In genomic region chr1:89848356-89849039, GRCm38 (mm10) we compare ENCODE assay signal across 11 mouse cellular contexts.
DNase-seq lines count a peak whose midpoint lies in the region; ATAC-seq and TF ChIP-seq lines count a peak whose summit lies in the region.
"Had no signal": no experiment of that assay in that cellular context is flagged by ENCODE, and none has a peak within 500 bp of the region (broad histone marks: within the 10 kb centered on the region; RNA-seq: fewer than 3 reads in every experiment).

No protein-coding gene starts in this region.

- no peak overlapping the region for H3K9ac ChIP-seq in kidney, embryonic 16.5 days (replicated peaks; ENCODE audit: low read length)
- H3K9ac ChIP-seq in forebrain, postnatal 0 days = no peak overlapping the region; the same call in 1 of the 2 replicates
- H3K9ac ChIP-seq in limb, embryonic 13.5 days = no peak overlapping the region
- H3K9ac ChIP-seq in heart, embryonic 11.5 days (ENCODE audit: low read depth, low read length) = no peak overlapping the region
- H3K9ac ChIP-seq: liver, embryonic 12.5 days had no signal

- H3K4me2 ChIP-seq in kidney, embryonic 16.5 days (replicated peaks; ENCODE audit: low read depth, low read length) = no peak overlapping the region
- H3K4me2 ChIP-seq in forebrain, postnatal 0 days (ENCODE audit: low read depth) = peak overlapping the region; percentile 20; the same call in 1 of the 2 replicates
- peak overlapping the region; percentile 55 for H3K4me2 ChIP-seq in limb, embryonic 13.5 days (replicated peaks)
- no peak overlapping the region for H3K4me2 ChIP-seq in heart, embryonic 11.5 days
- H3K4me2 ChIP-seq: liver, embryonic 12.5 days had no signal

- 0 out of 2 replicates have a peak, but pooled peaks have one; percentile 59 for ATAC-seq in kidney, embryonic 16.5 days (ENCODE audit: low FRiP score, low TSS enrichment)
- 0 out of 2 replicates have a peak, but pooled peaks have one; percentile 4 for ATAC-seq in forebrain, postnatal 0 days
- no peak for ATAC-seq in limb, embryonic 13.5 days (ENCODE audit: low FRiP score, low read depth)
- ATAC-seq in heart, embryonic 11.5 days (replicated peaks; ENCODE audit: insufficient number of reproducible peaks, low FRiP score, low TSS enrichment) = no peak
- ATAC-seq in inflammation-experienced regulatory T-cells, adult 6 months = no peak
- ATAC-seq: liver, embryonic 12.5 days had no signal

- H3K27ac ChIP-seq in kidney, embryonic 16.5 days (ENCODE audit: low read length) = no peak overlapping the region
- no peak overlapping the region for H3K27ac ChIP-seq in forebrain, postnatal 0 days (ENCODE audit: low read depth, low read length)
- no peak overlapping the region for H3K27ac ChIP-seq in limb, embryonic 13.5 days
- no peak overlapping the region for H3K27ac ChIP-seq in heart, embryonic 11.5 days (ENCODE audit: low read depth, low read length)
- H3K27ac ChIP-seq: liver, embryonic 12.5 days had no signal

- H3K4me3 ChIP-seq in kidney, embryonic 16.5 days (ENCODE audit: low read length) = no peak overlapping the region
- H3K4me3 ChIP-seq in forebrain, postnatal 0 days (ENCODE audit: low read depth, low read length) = no peak overlapping the region
- H3K4me3 ChIP-seq in limb, embryonic 13.5 days = peak overlapping the region; percentile 15; the same call in 1 of the 2 replicates
- no peak overlapping the region for H3K4me3 ChIP-seq in heart, embryonic 11.5 days (ENCODE audit: low read depth, low read length)
- H3K4me3 ChIP-seq: liver, embryonic 12.5 days had no signal

- peaks cover 16% of the 10 kb centered on the region for H3K4me1 ChIP-seq in kidney, embryonic 16.5 days (ENCODE audit: insufficient read depth, low read length)
- peaks cover 26% of the 10 kb centered on the region for H3K4me1 ChIP-seq in forebrain, postnatal 0 days (ENCODE audit: insufficient read depth)
- H3K4me1 ChIP-seq in limb, embryonic 13.5 days = peaks cover 58% of the 10 kb centered on the region
- no peaks in the 10 kb centered on the region for H3K4me1 ChIP-seq in heart, embryonic 11.5 days (ENCODE audit: control insufficient read depth, insufficient read depth, low read length)

- peaks cover 11% of the 10 kb centered on the region for H3K27me3 ChIP-seq in kidney, embryonic 16.5 days (ENCODE audit: insufficient read depth, low read length)
- no peaks in the 10 kb centered on the region for H3K27me3 ChIP-seq in forebrain, postnatal 0 days (ENCODE audit: insufficient read depth, low read length)
- H3K27me3 ChIP-seq in limb, embryonic 13.5 days = peaks cover 43% of the 10 kb centered on the region
- no peaks in the 10 kb centered on the region for H3K27me3 ChIP-seq in heart, embryonic 11.5 days (ENCODE audit: control insufficient read depth, insufficient read depth, low read length)
- H3K27me3 ChIP-seq: liver, embryonic 12.5 days had no signal

- no peaks in the 10 kb centered on the region for H3K36me3 ChIP-seq in kidney, embryonic 16.5 days (ENCODE audit: insufficient read depth, low read length)
- peaks cover 6% of the 10 kb centered on the region; the same call in 1 of the 2 replicates for H3K36me3 ChIP-seq in forebrain, postnatal 0 days (ENCODE audit: insufficient read depth)
- H3K36me3 ChIP-seq in limb, embryonic 13.5 days = peaks cover 6% of the 10 kb centered on the region
- H3K36me3 ChIP-seq in heart, embryonic 11.5 days (ENCODE audit: control insufficient read depth, insufficient read depth, low read length) = no peaks in the 10 kb centered on the region
- H3K36me3 ChIP-seq: G1E; liver, embryonic 12.5 days had no signal

- H3K9me3 ChIP-seq in kidney, embryonic 16.5 days (ENCODE audit: low read length) = no peaks in the 10 kb centered on the region
- H3K9me3 ChIP-seq in forebrain, postnatal 0 days (ENCODE audit: low read length) = no peaks in the 10 kb centered on the region
- H3K9me3 ChIP-seq in limb, embryonic 13.5 days = no peaks in the 10 kb centered on the region
- no peaks in the 10 kb centered on the region for H3K9me3 ChIP-seq in heart, embryonic 11.5 days (replicated peaks; ENCODE audit: control insufficient read depth, low read length)
- H3K9me3 ChIP-seq: liver, embryonic 12.5 days had no signal

- no peak for TF ChIP-seq CTCF in forebrain, postnatal 0 days (IDR thresholded peaks at IDR 0.05; ENCODE audit: low read depth)

- no peak for DNase-seq in kidney, postnatal 10 days
- peak; percentile 30 for DNase-seq in forebrain, postnatal 0 days
- DNase-seq in retina, embryonic 14.5 days (ENCODE audit: low spot score) = peak; percentile 87
- DNase-seq in lung, postnatal 36 days = no peak
- DNase-seq: cerebellum, postnatal 25 days had no signal

- 33% methylated on average over 17 of the region's 17 CpGs for WGBS in kidney, embryonic 16.5 days
- WGBS in forebrain, postnatal 0 days = 18% methylated on average over 17 of the region's 17 CpGs
- 22% methylated on average over 17 of the region's 17 CpGs for WGBS in limb, embryonic 13.5 days
- 78% methylated on average over 17 of the region's 17 CpGs for WGBS in heart, embryonic 11.5 days (ENCODE audit: insufficient replicate concordance)

Comparison
In these comparisons a context has a peak if more than half of its experiments do, and no peak if none do; other contexts are left out.
1. ATAC-seq: peak in kidney, embryonic 16.5 days (single experiment) and forebrain, postnatal 0 days (single experiment); none in limb, embryonic 13.5 days (single experiment), heart, embryonic 11.5 days (single experiment) and inflammation-experienced regulatory T-cells, adult 6 months (single experiment).
2. H3K4me2 ChIP-seq: peak in forebrain, postnatal 0 days (single experiment) and limb, embryonic 13.5 days (single experiment); none in kidney, embryonic 16.5 days (single experiment) and heart, embryonic 11.5 days (single experiment).
3. DNase-seq: peak in forebrain, postnatal 0 days (single experiment) and retina, embryonic 14.5 days (single experiment); none in kidney, postnatal 10 days (single experiment) and lung, postnatal 36 days (single experiment).